Mouse (Mus musculus) B cell, adult 62 days (primary cell): ENCODE data around the gene Defb33. TPM values are rescaled to one million over a fixed set of nuclear protein-coding genes. Genes with fewer than 3 reads are reported as not detected.

Experiments used
- total RNA-seq: library from RNA; stranded (reverse); gene quantifications from 4 replicates; pipeline ENCODE4 v1.2.4, GENCODE M21; 2023

The Defb33 gene
- total RNA-seq = not detected in 4 replicates

GRCm38 (mm10) chr8:20892369-20892768 is at the start of gene Defb33:
Gene Defb33, plus strand, starts transcription at chr8:20892669.

DNA sequence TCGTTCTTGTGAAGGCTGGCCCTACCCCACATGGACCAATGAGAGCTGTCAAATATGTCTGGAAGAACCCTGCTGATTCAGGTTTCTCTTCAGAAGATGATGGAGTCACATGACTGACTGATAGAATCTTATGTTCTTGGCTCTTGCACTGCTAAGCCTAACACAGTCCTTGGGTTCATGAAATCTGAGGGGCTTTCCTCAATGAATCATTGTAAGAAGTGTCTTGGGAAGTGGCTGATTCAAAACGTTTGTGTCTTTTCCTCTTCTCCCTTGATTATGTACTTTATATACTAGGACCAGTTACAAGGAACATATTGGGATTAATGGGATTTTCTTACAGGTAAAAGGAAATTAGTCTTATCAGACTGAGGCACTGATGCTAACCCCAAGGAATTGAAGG is 10.1 kb downstream of the Defb33 start, which contains the start of gene Gm15056:
TSS of gene Gm15056 (minus strand) at position 101 of the 400 bp plus-strand sequence.

DNA sequence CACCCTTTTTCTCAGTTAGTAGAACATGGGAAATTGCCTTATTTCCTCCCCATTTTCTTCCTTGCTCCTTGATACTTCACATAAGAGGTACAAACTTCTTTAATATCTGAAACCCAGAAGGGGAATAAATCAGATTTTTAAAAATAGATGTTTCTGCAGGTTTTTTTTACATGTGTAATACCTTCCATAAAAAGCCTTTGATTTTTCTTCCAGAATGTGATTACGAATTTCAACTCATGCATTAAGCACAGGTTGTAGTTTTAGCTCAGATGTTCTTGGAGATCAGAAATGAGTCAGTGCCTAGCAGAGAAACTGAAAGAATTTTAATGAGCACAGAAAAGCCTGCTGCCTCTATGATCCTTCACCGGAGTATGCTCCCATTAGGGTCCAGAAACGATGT is 29.5 kb downstream of the Defb33 start, which contains the start of gene Gm6040:
TSS of gene Gm6040 (minus strand) at position 101 of the 400 bp plus-strand sequence.

GRCm38 (mm10) chr8:20944610-20945009 is 52.1 kb downstream of the Defb33 start, which contains the start of gene AY761185:
Gene AY761185, minus strand, starts transcription at chr8:20944710.

Other genes with a start within 250 kb of the Defb33 start
- not detected in 4 replicates for gene Gm15056, start 10.0 kb downstream of the Defb33 start, total RNA-seq
- gene Gm6040, start 29.4 kb downstream of the Defb33 start, total RNA-seq = not detected in 4 replicates
- gene AY761185, start 52.0 kb downstream of the Defb33 start, total RNA-seq = not detected in 4 replicates
- gene Defa21, start 132.9 kb downstream of the Defb33 start, total RNA-seq = not detected in 4 replicates
- gene Defa23, start 162.4 kb downstream of the Defb33 start, total RNA-seq = not detected in 4 replicates
- gene Defa35, start 172.4 kb downstream of the Defb33 start, total RNA-seq = not detected in 4 replicates
- not detected in 4 replicates for gene Defa25, start 191.8 kb downstream of the Defb33 start, total RNA-seq
- gene Gm14851, start 203.4 kb downstream of the Defb33 start, total RNA-seq = not detected in 4 replicates
- not detected in 4 replicates for gene Defa30, start 242.0 kb downstream of the Defb33 start, total RNA-seq